ENCODE assay signal across 9 mouse cellular contexts in genomic region chr7:16491759-16492158, GRCm38 (mm10). TPM values are rescaled to one million over a fixed set of nuclear protein-coding genes. Genes with fewer than 3 reads are reported as not detected.
DNase-seq lines count a peak whose midpoint lies in the region; ATAC-seq and TF ChIP-seq lines count a peak whose summit lies in the region.
"Had no signal": no experiment of that assay in that cellular context is flagged by ENCODE, and none has a peak within 500 bp of the region (broad histone marks: within the 10 kb centered on the region; RNA-seq: fewer than 3 reads in every experiment).

No protein-coding gene starts in this region.

- no peak overlapping the region for H3K4me3 ChIP-seq in cerebellum, adult 2 months (replicated peaks; ENCODE audit: insufficient read depth, low read depth, low read length)
- H3K4me3 ChIP-seq in forebrain, postnatal 0 days (ENCODE audit: low read depth, low read length): no peak overlapping the region
- no peak overlapping the region for H3K4me3 ChIP-seq in midbrain, embryonic 16.5 days (ENCODE audit: low read depth, low read length)
- H3K4me3 ChIP-seq: megakaryocyte, embryonic 14.5 days had no signal

- H3K27me3 ChIP-seq in cerebellum, adult 2 months (ENCODE audit: control insufficient read depth, insufficient read depth, low read length): no peaks in the 10 kb centered on the region
- no peaks in the 10 kb centered on the region for H3K27me3 ChIP-seq in forebrain, postnatal 0 days (ENCODE audit: insufficient read depth, low read length)
- no peaks in the 10 kb centered on the region for H3K27me3 ChIP-seq in midbrain, embryonic 16.5 days (ENCODE audit: control insufficient read depth, insufficient read depth, low read depth, low read length)

- no peak for TF ChIP-seq POLR2A in cerebellum, adult 2 months (IDR thresholded peaks at IDR 0.05; ENCODE audit: borderline replicate concordance, insufficient read depth, low read length)

- H3K9ac ChIP-seq in forebrain, postnatal 0 days: no peak overlapping the region
- no peak overlapping the region for H3K9ac ChIP-seq in midbrain, embryonic 16.5 days (ENCODE audit: low read depth, low read length)

- H3K36me3 ChIP-seq in forebrain, postnatal 0 days (ENCODE audit: insufficient read depth): peaks cover 18% of the 10 kb centered on the region
- peaks cover 11% of the 10 kb centered on the region for H3K36me3 ChIP-seq in midbrain, embryonic 16.5 days (ENCODE audit: control insufficient read depth, insufficient read depth, low read length)

- H3K4me1 ChIP-seq in cerebellum, adult 2 months (ENCODE audit: control insufficient read depth, insufficient read depth, low read length): no peaks in the 10 kb centered on the region
- H3K4me1 ChIP-seq in forebrain, postnatal 0 days (ENCODE audit: insufficient read depth): no peaks in the 10 kb centered on the region
- H3K4me1 ChIP-seq in midbrain, embryonic 16.5 days (ENCODE audit: control insufficient read depth, insufficient read depth, low read length): no peaks in the 10 kb centered on the region

- H3K27ac ChIP-seq in cerebellum, adult 2 months (ENCODE audit: insufficient read depth, low read length): no peak overlapping the region
- no peak overlapping the region for H3K27ac ChIP-seq in forebrain, postnatal 0 days (ENCODE audit: low read depth, low read length)
- no peak overlapping the region for H3K27ac ChIP-seq in midbrain, embryonic 16.5 days (ENCODE audit: low read length)

- DNase-seq in ovary, postnatal 14 days (ENCODE audit: low spot score): peak; percentile 52
- DNase-seq in ovary, adult 18-20 months (ENCODE audit: low spot score): no peak
- DNase-seq in cerebellum, adult 2 months: peak; percentile 72 to 77
- DNase-seq in forebrain, postnatal 0 days: peak; percentile 74
- peak; percentile 25 to 60 for DNase-seq in left cerebral cortex, postnatal 36 days (ENCODE audit: low spot score in 2 of 2)
- peak; percentile 43 to 60 for DNase-seq in spleen, postnatal 14 days (ENCODE audit: low spot score in 2 of 2)

- intact Hi-C loops in left cerebral cortex, postnatal 36 days (cut with DNase I): loop anchor here (5.0 kb wide), 1 partner anchor 126 kb away; no protein-coding TSS in a partner anchor

- ATAC-seq in forebrain, postnatal 0 days: peak; percentile 68
- ATAC-seq in inflammation-experienced regulatory T-cells, adult 6 months: peak; percentile 81
- peak; percentile 38 for ATAC-seq in midbrain, embryonic 16.5 days

- no peaks in the 10 kb centered on the region for H3K9me3 ChIP-seq in forebrain, postnatal 0 days (ENCODE audit: low read length)
- no peaks in the 10 kb centered on the region for H3K9me3 ChIP-seq in midbrain, embryonic 16.5 days (replicated peaks; ENCODE audit: control insufficient read depth, low read length, poor library complexity, severe bottlenecking)
- H3K9me3 ChIP-seq: megakaryocyte, embryonic 14.5 days had no signal

- no peak overlapping the region for H3K4me2 ChIP-seq in forebrain, postnatal 0 days (ENCODE audit: low read depth)
- H3K4me2 ChIP-seq in midbrain, embryonic 16.5 days (ENCODE audit: low read length): no peak overlapping the region

- WGBS in cerebellum, adult 2 months: 28% methylated on average over 3 of the region's 3 CpGs
- WGBS in forebrain, postnatal 0 days: 27% methylated on average over 3 of the region's 3 CpGs
- WGBS in midbrain, embryonic 16.5 days: 29% methylated on average over 3 of the region's 3 CpGs

- peak; percentile 98 for TF ChIP-seq CTCF in cerebellum, adult 2 months (IDR thresholded peaks at IDR 0.05; ENCODE audit: borderline replicate concordance, insufficient read depth, low read depth, low read length)
- peak; percentile 96 for TF ChIP-seq CTCF in forebrain, postnatal 0 days (IDR thresholded peaks at IDR 0.05; ENCODE audit: low read depth)

RNA-seq across cellular contexts. Expression of gene Npas1, which starts 14.2 kb away (rescaled TPM):
- 3.7 and 6.0 TPM in 2 replicates for polyA plus RNA-seq in cerebellum, adult 2 months (2012; rRNA removed)
- total RNA-seq in forebrain, postnatal 0 days (2014; rRNA removed): 10.1 and 10.2 TPM in 2 replicates
- 12.6 and 14.7 TPM in 2 replicates for polyA plus RNA-seq in forebrain, postnatal 0 days (2015; fragmentation: Nextera tagmentation; extraction: Ambion mirVana)
- under 1 TPM in 2 of 3 experiments, not detected in 1; 0.18 to 0.24 TPM for polyA plus RNA-seq in inflammation-experienced regulatory T-cells, adult 6 months (2017; shearing (Covaris generic))
- 1 to 10 TPM; 9.9 to 10.0 TPM for total RNA-seq in left cerebral cortex, postnatal 36 days (2021)
- 4.2 and 6.4 TPM in 2 replicates for polyA plus RNA-seq in midbrain, embryonic 16.5 days (2015; fragmentation: Nextera tagmentation; extraction: Ambion mirVana)

RNA-seq across cellular contexts. Expression of gene Tmem160, which starts 39.2 kb away (rescaled TPM):
- polyA plus RNA-seq in cerebellum, adult 2 months (2012; rRNA removed): 89.6 and 98.6 TPM in 2 replicates
- total RNA-seq in forebrain, postnatal 0 days (2014; rRNA removed): 40.1 and 61.2 TPM in 2 replicates
- 105 and 130 TPM in 2 replicates for polyA plus RNA-seq in forebrain, postnatal 0 days (2015; fragmentation: Nextera tagmentation; extraction: Ambion mirVana)
- 1 to 10 TPM; 5.3 to 7.7 (median 7.6) TPM for polyA plus RNA-seq in inflammation-experienced regulatory T-cells, adult 6 months (2017; shearing (Covaris generic))
- 10 to 100 TPM; 62.3 to 85.7 TPM for total RNA-seq in left cerebral cortex, postnatal 36 days (2021)
- 66.9 and 75.6 TPM in 2 replicates for polyA plus RNA-seq in midbrain, embryonic 16.5 days (2015; fragmentation: Nextera tagmentation; extraction: Ambion mirVana)
